Mouse (Mus musculus): ENCODE measurements around the gene Dmrt2.

GRCm38 (mm10) chr19:25635119-25635518 lies 37.1 kb upstream of the Dmrt2 start:
- TF ChIP-seq CTCF (IDR thresholded peaks at IDR 0.05; ENCODE audit: borderline replicate concordance, extremely low read depth, insufficient read depth, insufficient read length) (no peak), POLR2A (IDR thresholded peaks at IDR 0.05; ENCODE audit: borderline replicate concordance, extremely low read depth, insufficient read depth, insufficient read length, poor library complexity, severe bottlenecking) (no peak)

All from brain, embryonic 14.5 days (tissue).